Mouse (Mus musculus): ENCODE data around the gene Pagr1a. TPM values are rescaled to one million over a fixed set of nuclear protein-coding genes. Genes with fewer than 3 reads are reported as not detected.
A peak's percentile ranks its signal among the peaks of the same experiment; 100 is the strongest.

Gene Pagr1a
- polyA plus RNA-seq, 1 experiment from 2014 or later, result 45.6 TPM

DNA sequence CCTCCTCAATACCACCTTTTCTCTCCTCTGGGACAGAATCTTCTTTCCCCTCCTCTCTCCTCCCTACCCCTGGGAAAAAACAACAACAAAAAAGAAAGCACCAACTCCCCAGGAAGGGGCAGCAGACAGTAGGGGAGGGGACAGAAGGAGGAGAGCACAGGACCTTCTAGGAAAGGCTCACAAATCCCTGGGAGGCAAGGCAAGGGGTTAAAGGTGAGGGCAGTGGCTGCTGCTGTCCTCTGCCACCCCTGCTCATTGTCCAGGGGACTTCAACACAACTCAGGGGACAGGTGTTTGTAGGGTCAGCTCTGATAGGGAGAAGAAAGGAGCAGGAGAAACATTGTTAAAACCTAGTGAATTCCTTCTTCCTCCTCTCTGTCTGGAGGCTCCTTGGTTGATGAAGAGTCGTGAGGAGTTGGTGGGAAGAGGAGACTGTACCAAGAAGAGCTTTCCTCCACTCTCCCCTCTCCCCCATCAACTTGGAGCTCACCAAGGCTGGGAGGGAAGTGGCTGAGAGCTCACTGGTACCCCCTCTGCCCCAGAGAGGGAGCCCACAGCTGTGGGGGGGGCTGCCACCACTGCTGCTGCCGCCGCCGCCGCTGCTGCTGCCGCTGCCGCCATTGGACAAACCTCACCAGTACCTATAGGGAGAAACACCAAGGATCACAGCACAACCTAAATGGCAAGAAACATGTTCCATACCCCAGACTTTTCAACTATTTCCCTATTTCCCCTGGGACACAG lies 5.5 kb upstream of the Pagr1a start:
- H3K9me3 ChIP-seq (ENCODE audit: control insufficient read depth, low read length), result no peaks in the 10 kb centered on the region
- H3K4me1 ChIP-seq (replicated peaks; ENCODE audit: control insufficient read depth, insufficient read depth, low read length), result peaks cover 57% of the 10 kb centered on the region
- H3K4me3 ChIP-seq (ENCODE audit: low read depth, low read length), result peak overlapping the region; percentile 99
- H3K27me3 ChIP-seq (replicated peaks; ENCODE audit: control insufficient read depth, insufficient read depth, low read length), result no peaks in the 10 kb centered on the region
- H3K9ac ChIP-seq (ENCODE audit: low read depth, low read length), result peak overlapping the region; percentile 100
- peak overlapping the region; percentile 16; the same call in 1 of the 2 replicates for H3K27ac ChIP-seq (ENCODE audit: low read depth, low read length)
- DNase-seq (ENCODE audit: low spot score) (no peak), ATAC-seq (replicated peaks; ENCODE audit: low FRiP score) (no peak)
- H3K4me2 ChIP-seq, result peak overlapping the region; percentile 99
- 89% methylated on average over 7 of the region's 7 CpGs for WGBS
- H3K36me3 ChIP-seq (ENCODE audit: control insufficient read depth, insufficient read depth, low read length), result peaks cover 32% of the 10 kb centered on the region

DNA sequence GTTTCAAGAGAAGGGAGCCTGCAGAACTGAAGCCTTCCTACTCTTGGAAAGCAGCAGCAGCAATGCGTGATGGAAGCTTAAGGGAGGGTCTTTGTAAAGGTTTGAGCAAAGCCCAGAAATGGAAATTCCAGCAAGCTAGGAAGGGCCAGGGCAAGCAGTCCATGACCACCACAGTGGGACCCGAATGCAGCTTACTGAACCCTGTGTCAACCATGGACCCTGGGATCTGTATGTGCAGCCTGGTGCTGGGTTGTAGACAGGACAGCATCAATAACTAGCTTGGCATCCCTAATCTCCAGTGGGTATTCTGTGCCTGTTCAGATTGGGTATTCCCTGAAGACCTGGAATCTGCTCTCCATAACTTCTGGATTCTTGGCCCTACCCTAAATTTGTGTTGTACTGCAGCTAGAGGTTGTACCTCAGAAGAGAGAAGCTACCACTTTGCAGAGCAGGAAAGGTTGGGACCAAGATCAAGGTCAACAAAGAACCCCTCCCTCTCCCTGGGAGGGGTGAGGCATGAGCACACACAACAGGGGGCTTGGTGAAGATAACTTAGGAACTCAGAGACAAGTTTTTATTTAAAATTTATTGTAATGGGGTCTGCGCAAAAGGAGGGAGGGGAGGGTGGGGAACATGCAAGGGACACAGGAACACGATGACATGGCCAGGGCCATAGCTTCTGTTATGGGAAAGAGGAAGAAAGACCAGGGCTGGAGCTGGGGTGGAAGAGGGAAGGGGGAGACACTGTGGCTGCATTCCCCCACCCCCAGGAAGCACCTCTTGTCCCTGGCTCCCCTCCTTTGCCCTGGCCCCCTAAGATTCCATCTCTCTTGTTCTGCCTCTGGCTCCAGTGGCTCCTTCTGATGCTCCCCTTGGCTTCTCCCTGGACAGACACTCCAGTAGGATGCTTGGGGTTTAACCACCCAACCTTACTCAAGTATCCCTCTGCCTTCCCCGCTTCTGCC lies 4.7 kb upstream of the Pagr1a start:
- 45% methylated on average over 5 of the region's 5 CpGs for WGBS
- Histone ChIP-seq H3K4me3 (ENCODE audit: low read depth, low read length) (peak overlapping the region; percentile 45), H3K4me1 (replicated peaks; ENCODE audit: control insufficient read depth, insufficient read depth, low read length) (peaks cover 57% of the 10 kb centered on the region), H3K36me3 (ENCODE audit: control insufficient read depth, insufficient read depth, low read length) (peaks cover 31% of the 10 kb centered on the region), H3K4me2 (peak overlapping the region; percentile 99), H3K27me3 (replicated peaks; ENCODE audit: control insufficient read depth, insufficient read depth, low read length) (no peaks in the 10 kb centered on the region), H3K27ac (ENCODE audit: low read depth, low read length) (peak overlapping the region; percentile 64; the same call in 1 of the 2 replicates), H3K9ac (ENCODE audit: low read depth, low read length) (peak overlapping the region; percentile 59), H3K9me3 (ENCODE audit: control insufficient read depth, low read length) (no peaks in the 10 kb centered on the region)
- DNase-seq (ENCODE audit: low spot score) (no peak), ATAC-seq (replicated peaks; ENCODE audit: low FRiP score) (no peak)

DNA sequence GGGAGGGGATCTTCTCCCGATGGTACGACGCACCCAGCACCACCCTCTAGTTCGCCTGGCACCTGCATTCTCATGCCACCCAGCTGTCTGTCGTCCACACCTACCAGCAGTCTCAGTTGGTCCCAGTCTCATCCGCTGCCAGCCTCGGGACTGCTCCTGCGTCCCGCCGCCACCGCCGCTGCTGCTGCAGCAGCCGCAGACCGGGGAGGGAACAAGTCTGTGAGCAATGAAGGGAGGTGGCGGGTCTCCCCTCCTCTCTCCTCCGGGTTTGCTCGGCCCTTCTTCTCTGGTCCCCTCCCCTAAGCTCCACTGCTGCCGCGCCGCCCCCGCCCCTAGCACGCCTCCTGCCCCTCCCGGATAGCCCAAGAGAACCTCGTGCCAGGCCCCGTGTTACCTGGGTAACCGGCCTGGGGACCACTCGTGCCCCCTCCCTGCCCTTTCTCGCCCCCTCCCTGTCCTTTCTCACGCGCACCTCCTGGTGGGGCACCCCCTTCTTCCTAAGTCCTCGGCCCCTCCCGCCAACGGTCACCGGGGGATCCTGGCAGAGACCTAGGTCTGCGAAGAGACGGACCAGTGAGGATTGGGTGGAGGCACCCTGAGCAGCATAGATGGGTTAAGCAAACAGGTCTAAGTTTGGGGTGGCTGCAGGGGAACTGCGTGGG lies 3.9 kb upstream of the Pagr1a start, which contains the start of the genes Gm42742 and Prrt2:
TSS of gene Gm42742 (minus strand) at position 197 of the 662 bp plus-strand sequence.
TSS of gene Prrt2 (minus strand) at position 311 of the 662 bp plus-strand sequence.
- Histone ChIP-seq H3K27ac (ENCODE audit: low read depth, low read length) (peak within 1 kb of the TSS; percentile 64; the same call in 1 of the 2 replicates), H3K9ac (ENCODE audit: low read depth, low read length) (peak within 1 kb of the TSS; percentile 59), H3K9me3 (ENCODE audit: control insufficient read depth, low read length) (no peaks in the 10 kb centered on the region), H3K4me3 (ENCODE audit: low read depth, low read length) (peak within 1 kb of the TSS; percentile 45), H3K4me2 (peak within 1 kb of the TSS; percentile 99), H3K36me3 (ENCODE audit: control insufficient read depth, insufficient read depth, low read length) (peaks cover 31% of the 10 kb centered on the region), H3K27me3 (replicated peaks; ENCODE audit: control insufficient read depth, insufficient read depth, low read length) (no peaks in the 10 kb centered on the region), H3K4me1 (replicated peaks; ENCODE audit: control insufficient read depth, insufficient read depth, low read length) (peaks cover 57% of the 10 kb centered on the region)
- WGBS, result 3% methylated on average over 37 of the region's 37 CpGs
- ATAC-seq (replicated peaks; ENCODE audit: low FRiP score) (no peak), DNase-seq (ENCODE audit: low spot score) (peak; percentile 71)

DNA sequence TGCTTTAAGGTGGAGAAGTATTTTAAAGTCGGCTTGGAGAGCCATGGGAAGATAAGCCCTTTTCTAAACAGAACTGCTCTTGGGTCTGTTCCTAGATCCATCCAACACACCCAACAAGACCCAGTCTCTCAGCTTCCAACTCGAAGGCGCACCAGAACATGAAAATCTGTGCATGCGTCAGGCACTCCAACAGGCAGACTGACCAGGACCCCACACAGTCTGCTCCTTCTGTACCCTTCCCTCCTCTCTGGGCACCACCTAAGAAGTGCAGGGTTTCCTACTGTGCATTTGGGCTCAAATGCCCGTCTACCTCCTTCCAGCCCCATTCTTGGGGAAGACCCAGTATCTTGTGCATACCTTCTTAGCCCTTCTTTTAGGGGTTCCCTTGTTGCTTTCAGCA lies 3.3 kb upstream of the Pagr1a start:
- peak overlapping the region; percentile 99 for H3K4me2 ChIP-seq
- H3K4me3 ChIP-seq (ENCODE audit: low read depth, low read length), result peak overlapping the region; percentile 45
- H3K27me3 ChIP-seq (replicated peaks; ENCODE audit: control insufficient read depth, insufficient read depth, low read length), result no peaks in the 10 kb centered on the region
- H3K4me1 ChIP-seq (replicated peaks; ENCODE audit: control insufficient read depth, insufficient read depth, low read length), result peaks cover 63% of the 10 kb centered on the region
- H3K9me3 ChIP-seq (ENCODE audit: control insufficient read depth, low read length), result no peaks in the 10 kb centered on the region
- WGBS, result 57% methylated on average over 5 of the region's 5 CpGs
- H3K36me3 ChIP-seq (ENCODE audit: control insufficient read depth, insufficient read depth, low read length), result peaks cover 32% of the 10 kb centered on the region
- peak overlapping the region; percentile 64; the same call in 1 of the 2 replicates for H3K27ac ChIP-seq (ENCODE audit: low read depth, low read length)
- H3K9ac ChIP-seq (ENCODE audit: low read depth, low read length), result peak overlapping the region; percentile 59
- DNase-seq (ENCODE audit: low spot score) (no peak), ATAC-seq (replicated peaks; ENCODE audit: low FRiP score) (no peak)

DNA sequence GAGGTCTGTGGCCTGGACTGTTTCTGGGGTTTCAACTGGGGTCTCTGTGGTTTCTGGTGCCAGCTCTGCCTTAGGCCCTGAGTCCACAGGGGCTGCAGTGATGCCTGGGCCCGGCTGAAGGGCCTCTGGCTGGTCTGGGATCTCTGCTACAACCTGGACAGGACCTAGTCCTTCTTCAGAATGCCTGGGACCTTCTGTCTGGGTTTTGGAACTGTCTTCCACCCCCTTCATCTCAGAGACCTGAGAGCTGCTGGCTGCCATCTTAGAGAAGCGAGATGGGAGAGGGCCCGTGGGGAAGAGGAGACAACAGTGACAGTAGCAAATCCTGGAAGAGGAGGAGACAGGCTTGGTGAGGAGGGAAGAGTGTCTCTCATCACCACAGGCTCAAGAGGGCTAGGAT lies 2.9 kb upstream of the Pagr1a start:
- ATAC-seq (replicated peaks; ENCODE audit: low FRiP score) (no peak), DNase-seq (ENCODE audit: low spot score) (no peak)
- Histone ChIP-seq H3K4me1 (replicated peaks; ENCODE audit: control insufficient read depth, insufficient read depth, low read length) (peaks cover 67% of the 10 kb centered on the region), H3K9me3 (ENCODE audit: control insufficient read depth, low read length) (no peaks in the 10 kb centered on the region), H3K27ac (ENCODE audit: low read depth, low read length) (peak overlapping the region; percentile 32; the same call in 1 of the 2 replicates), H3K36me3 (ENCODE audit: control insufficient read depth, insufficient read depth, low read length) (peaks cover 32% of the 10 kb centered on the region), H3K9ac (ENCODE audit: low read depth, low read length) (peak overlapping the region; percentile 37), H3K4me3 (ENCODE audit: low read depth, low read length) (0 out of 2 replicates have a peak overlapping the region, but pooled peaks have one; percentile 10), H3K27me3 (replicated peaks; ENCODE audit: control insufficient read depth, insufficient read depth, low read length) (no peaks in the 10 kb centered on the region), H3K4me2 (peak overlapping the region; percentile 99)
- WGBS, result 69% methylated on average over 3 of the region's 3 CpGs

DNA sequence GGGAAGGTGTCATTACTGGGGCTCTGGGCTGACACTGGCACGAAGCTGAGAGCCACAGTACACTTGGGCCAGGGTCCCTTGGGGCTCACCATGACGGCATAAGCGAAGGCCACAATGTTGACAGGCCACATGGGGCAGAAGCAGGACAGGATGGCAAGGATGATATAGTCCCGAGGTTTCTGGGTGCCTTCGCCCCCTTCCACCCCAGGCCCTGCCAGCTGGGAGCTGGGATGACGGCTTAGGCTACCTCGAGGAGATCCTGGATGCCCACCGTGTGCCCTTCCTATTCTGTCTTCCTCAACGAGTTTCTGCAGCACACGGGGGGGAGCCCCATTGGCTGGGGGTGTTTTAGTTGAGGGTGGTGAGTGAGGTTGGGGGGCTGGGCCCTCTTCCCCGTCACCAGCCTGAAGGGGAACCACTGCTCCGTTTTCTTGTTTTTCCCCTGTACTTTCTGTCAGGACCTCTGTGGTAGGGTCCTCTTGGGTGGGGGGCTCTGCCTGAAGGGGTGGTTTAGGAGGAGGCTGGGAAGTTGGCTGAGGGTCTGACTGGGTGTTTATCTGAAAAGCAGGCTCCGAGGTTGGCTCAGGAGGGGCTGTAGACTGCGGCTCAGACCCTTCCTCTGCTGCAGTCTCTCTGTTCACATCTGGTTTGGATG lies 2.3 kb upstream of the Pagr1a start:
- Histone ChIP-seq H3K9me3 (ENCODE audit: control insufficient read depth, low read length) (no peaks in the 10 kb centered on the region), H3K4me3 (ENCODE audit: low read depth, low read length) (0 out of 2 replicates have a peak overlapping the region, but pooled peaks have one; percentile 10), H3K4me1 (replicated peaks; ENCODE audit: control insufficient read depth, insufficient read depth, low read length) (peaks cover 70% of the 10 kb centered on the region), H3K4me2 (peak overlapping the region; percentile 99), H3K27me3 (replicated peaks; ENCODE audit: control insufficient read depth, insufficient read depth, low read length) (no peaks in the 10 kb centered on the region), H3K36me3 (ENCODE audit: control insufficient read depth, insufficient read depth, low read length) (peaks cover 29% of the 10 kb centered on the region), H3K9ac (ENCODE audit: low read depth, low read length) (peak overlapping the region; percentile 37), H3K27ac (ENCODE audit: low read depth, low read length) (no peak overlapping the region; the same call in 1 of the 2 replicates)
- DNase-seq (ENCODE audit: low spot score) (no peak), ATAC-seq (replicated peaks; ENCODE audit: low FRiP score) (no peak)
- 78% methylated on average over 14 of the region's 14 CpGs for WGBS

DNA sequence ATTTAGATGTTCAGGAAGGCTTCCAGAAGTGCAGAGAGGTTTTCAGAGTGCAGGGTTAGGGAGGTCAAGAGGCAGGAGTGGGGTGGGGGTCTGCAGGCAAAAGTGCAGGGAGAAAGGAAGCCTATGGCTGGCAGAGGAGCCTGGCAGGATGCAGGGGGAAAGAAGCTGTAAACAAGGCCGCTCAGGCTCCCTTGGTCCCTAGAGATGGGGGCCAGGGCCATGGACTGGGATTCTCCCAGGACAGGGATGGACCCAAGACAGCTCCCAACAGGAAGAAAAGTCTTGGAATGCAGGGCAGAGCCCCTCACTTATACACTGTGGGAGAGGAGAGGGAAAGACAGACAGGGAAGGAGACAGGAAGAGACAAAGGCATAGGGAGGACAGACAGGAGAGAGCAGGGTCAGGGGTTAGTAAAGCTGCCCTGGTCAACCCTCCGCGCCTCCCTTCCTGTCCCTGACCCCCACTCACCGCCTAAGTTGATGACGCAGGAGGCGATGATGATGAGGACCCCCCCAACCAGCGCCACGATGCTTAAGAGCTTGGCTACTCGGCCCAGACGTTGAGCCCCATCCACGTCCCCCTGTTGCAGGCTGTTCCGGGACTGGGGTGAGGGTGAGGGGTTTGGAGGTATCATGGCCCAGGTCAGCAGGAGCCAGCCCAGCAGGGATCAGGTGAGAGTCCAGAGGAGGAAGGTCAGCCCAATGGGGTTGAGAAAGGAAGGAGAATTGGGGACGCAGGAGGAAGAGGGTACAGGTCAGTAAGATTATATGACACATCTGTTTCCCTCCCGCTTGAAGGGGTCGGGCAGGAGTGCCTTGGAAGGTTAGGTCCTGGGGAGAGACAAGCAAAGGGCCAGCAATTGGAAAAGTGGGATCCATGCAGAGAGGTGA lies 1.5 kb upstream of the Pagr1a start:
- H3K4me2 ChIP-seq, result peak overlapping the region; percentile 36
- peaks cover 68% of the 10 kb centered on the region for H3K4me1 ChIP-seq (replicated peaks; ENCODE audit: control insufficient read depth, insufficient read depth, low read length)
- peak overlapping the region; percentile 35 for H3K9ac ChIP-seq (ENCODE audit: low read depth, low read length)
- H3K27me3 ChIP-seq (replicated peaks; ENCODE audit: control insufficient read depth, insufficient read depth, low read length), result no peaks in the 10 kb centered on the region
- H3K9me3 ChIP-seq (ENCODE audit: control insufficient read depth, low read length), result no peaks in the 10 kb centered on the region
- no peak overlapping the region for H3K4me3 ChIP-seq (ENCODE audit: low read depth, low read length)
- H3K36me3 ChIP-seq (ENCODE audit: control insufficient read depth, insufficient read depth, low read length), result peaks cover 24% of the 10 kb centered on the region
- ATAC-seq (replicated peaks; ENCODE audit: low FRiP score), result no peak
- 78% methylated on average over 15 of the region's 15 CpGs for WGBS
- DNase-seq (ENCODE audit: low spot score), result no peak
- H3K27ac ChIP-seq (ENCODE audit: low read depth, low read length), result 0 out of 2 replicates have a peak overlapping the region, but pooled peaks have one; percentile 57

All from liver, embryonic 11.5 days (tissue).